Mouse (Mus musculus): Measurements from ENCODE around the gene Slc39a2. TPM values are rescaled to one million over a fixed set of nuclear protein-coding genes. Genes with fewer than 3 reads are reported as not detected.

Slc39a2 gene
- polyA plus RNA-seq, 1 experiment from 2014 or later: 0.25 TPM

GRCm38 (mm10) chr14:51883527-51884030, 9.1 kb upstream of the Slc39a2 start:
- Histone ChIP-seq H3K4me3 (ENCODE audit: low read length) (peak overlapping the region; percentile 73), H3K36me3 (ENCODE audit: control insufficient read depth, insufficient read depth, low read length) (peaks cover 16% of the 10 kb centered on the region), H3K27me3 (ENCODE audit: control insufficient read depth, insufficient read depth, low read depth, low read length) (no peaks in the 10 kb centered on the region), H3K4me2 (ENCODE audit: low read depth, low read length) (peak overlapping the region; percentile 79), H3K4me1 (replicated peaks; ENCODE audit: control insufficient read depth, insufficient read depth, low read length) (peaks cover 12% of the 10 kb centered on the region), H3K27ac (ENCODE audit: low read length) (peak overlapping the region; percentile 67), H3K9ac (ENCODE audit: low read length) (peak overlapping the region; percentile 70; the same call in 1 of the 2 replicates), H3K9me3 (ENCODE audit: control insufficient read depth, low read length) (no peaks in the 10 kb centered on the region)
- ATAC-seq (ENCODE audit: low read depth): peak; percentile 50
- WGBS: 0% methylated on average over 4 of the region's 4 CpGs

- ATAC-seq (ENCODE audit: low read depth): peak; percentile 31
Measured at GRCm38 (mm10) chr14:51884031-51884544, 8.6 kb upstream of the Slc39a2 start.

GRCm38 (mm10) chr14:51884598-51885331, 7.9 kb upstream of the Slc39a2 start, which contains the start of gene Mettl17:
Gene Mettl17 (plus strand): TSS chr14:51884842.
- H3K9ac ChIP-seq (ENCODE audit: low read length): peak within 1 kb of the TSS; percentile 70
- ATAC-seq (ENCODE audit: low read depth): peak; percentile 95
- H3K4me3 ChIP-seq (ENCODE audit: low read length): peak within 1 kb of the TSS; percentile 73
- H3K27ac ChIP-seq (ENCODE audit: low read length): peak within 1 kb of the TSS; percentile 76
- H3K36me3 ChIP-seq (ENCODE audit: control insufficient read depth, insufficient read depth, low read length): peaks cover 25% of the 10 kb centered on the region
- no peaks in the 10 kb centered on the region for H3K9me3 ChIP-seq (ENCODE audit: control insufficient read depth, low read length)
- H3K27me3 ChIP-seq (ENCODE audit: control insufficient read depth, insufficient read depth, low read depth, low read length): no peaks in the 10 kb centered on the region
- peaks cover 12% of the 10 kb centered on the region for H3K4me1 ChIP-seq (replicated peaks; ENCODE audit: control insufficient read depth, insufficient read depth, low read length)
- under 1% methylated on average over 43 of the region's 43 CpGs for WGBS
- H3K4me2 ChIP-seq (ENCODE audit: low read depth, low read length): peak within 1 kb of the TSS; percentile 79

More at GRCm38 (mm10) chr14:51884031-51884544, 8.6 kb upstream of the Slc39a2 start:
- peaks cover 18% of the 10 kb centered on the region for H3K36me3 ChIP-seq (ENCODE audit: control insufficient read depth, insufficient read depth, low read length)
- peak overlapping the region; percentile 79 for H3K4me2 ChIP-seq (ENCODE audit: low read depth, low read length)
- no peaks in the 10 kb centered on the region for H3K9me3 ChIP-seq (ENCODE audit: control insufficient read depth, low read length)
- H3K27ac ChIP-seq (ENCODE audit: low read length): peak overlapping the region; percentile 67
- H3K4me1 ChIP-seq (replicated peaks; ENCODE audit: control insufficient read depth, insufficient read depth, low read length): peaks cover 12% of the 10 kb centered on the region
- H3K27me3 ChIP-seq (ENCODE audit: control insufficient read depth, insufficient read depth, low read depth, low read length): no peaks in the 10 kb centered on the region
- peak overlapping the region; percentile 73 for H3K4me3 ChIP-seq (ENCODE audit: low read length)
- 2% methylated on average over 14 of the region's 14 CpGs for WGBS
- H3K9ac ChIP-seq (ENCODE audit: low read length): peak overlapping the region; percentile 70

- WGBS: 67% methylated on average over 6 of the region's 6 CpGs
- no peak overlapping the region for H3K4me3 ChIP-seq (ENCODE audit: low read length)
Measured at GRCm38 (mm10) chr14:51886051-51886450, 6.6 kb upstream of the Slc39a2 start.

GRCm38 (mm10) chr14:51889833-51890232, 2.9 kb upstream of the Slc39a2 start:
- peaks cover 16% of the 10 kb centered on the region for H3K4me1 ChIP-seq (replicated peaks; ENCODE audit: control insufficient read depth, insufficient read depth, low read length)
- 88% methylated on average over 6 of the region's 6 CpGs for WGBS
- no peak overlapping the region for H3K9ac ChIP-seq (ENCODE audit: low read length)
- H3K27ac ChIP-seq (ENCODE audit: low read length): no peak overlapping the region
- peaks cover 43% of the 10 kb centered on the region for H3K36me3 ChIP-seq (ENCODE audit: control insufficient read depth, insufficient read depth, low read length)
- no peak for ATAC-seq (ENCODE audit: low read depth)
- no peaks in the 10 kb centered on the region for H3K27me3 ChIP-seq (ENCODE audit: control insufficient read depth, insufficient read depth, low read depth, low read length)
- no peak overlapping the region for H3K4me3 ChIP-seq (ENCODE audit: low read length)
- no peaks in the 10 kb centered on the region for H3K9me3 ChIP-seq (ENCODE audit: control insufficient read depth, low read length)
- H3K4me2 ChIP-seq (ENCODE audit: low read depth, low read length): no peak overlapping the region

More at GRCm38 (mm10) chr14:51886051-51886450, 6.6 kb upstream of the Slc39a2 start:
- Histone ChIP-seq H3K27ac (ENCODE audit: low read length) (no peak overlapping the region), H3K36me3 (ENCODE audit: control insufficient read depth, insufficient read depth, low read length) (peaks cover 34% of the 10 kb centered on the region), H3K4me1 (replicated peaks; ENCODE audit: control insufficient read depth, insufficient read depth, low read length) (peaks cover 12% of the 10 kb centered on the region), H3K4me2 (ENCODE audit: low read depth, low read length) (peak overlapping the region; percentile 79; the same call in 1 of the 2 replicates), H3K9ac (ENCODE audit: low read length) (no peak overlapping the region), H3K9me3 (ENCODE audit: control insufficient read depth, low read length) (no peaks in the 10 kb centered on the region), H3K27me3 (ENCODE audit: control insufficient read depth, insufficient read depth, low read depth, low read length) (no peaks in the 10 kb centered on the region)
- no peak for ATAC-seq (ENCODE audit: low read depth)

GRCm38 (mm10) chr14:51893094-51893794, 555 bp downstream of the Slc39a2 start:
- no peak overlapping the region for H3K9ac ChIP-seq (ENCODE audit: low read length)
- H3K9me3 ChIP-seq (ENCODE audit: control insufficient read depth, low read length): no peaks in the 10 kb centered on the region
- peaks cover 5% of the 10 kb centered on the region; the same call in 1 of the 2 replicates for H3K4me1 ChIP-seq (replicated peaks; ENCODE audit: control insufficient read depth, insufficient read depth, low read length)
- ATAC-seq (ENCODE audit: low read depth): peak; percentile 93
- H3K27me3 ChIP-seq (ENCODE audit: control insufficient read depth, insufficient read depth, low read depth, low read length): no peaks in the 10 kb centered on the region
- peaks cover 28% of the 10 kb centered on the region for H3K36me3 ChIP-seq (ENCODE audit: control insufficient read depth, insufficient read depth, low read length)
- no peak overlapping the region for H3K4me3 ChIP-seq (ENCODE audit: low read length)
- WGBS: 24% methylated on average over 10 of the region's 10 CpGs
- H3K27ac ChIP-seq (ENCODE audit: low read length): peak overlapping the region; percentile 23; the same call in 1 of the 2 replicates
- no peak overlapping the region for H3K4me2 ChIP-seq (ENCODE audit: low read depth, low read length)

- Histone ChIP-seq H3K4me1 (replicated peaks; ENCODE audit: control insufficient read depth, insufficient read depth, low read length) (peaks cover 5% of the 10 kb centered on the region; the same call in 1 of the 2 replicates), H3K9ac (ENCODE audit: low read length) (no peak overlapping the region), H3K9me3 (ENCODE audit: control insufficient read depth, low read length) (no peaks in the 10 kb centered on the region), H3K4me2 (ENCODE audit: low read depth, low read length) (no peak overlapping the region), H3K27me3 (ENCODE audit: control insufficient read depth, insufficient read depth, low read depth, low read length) (no peaks in the 10 kb centered on the region), H3K4me3 (ENCODE audit: low read length) (no peak overlapping the region), H3K36me3 (ENCODE audit: control insufficient read depth, insufficient read depth, low read length) (peaks cover 25% of the 10 kb centered on the region), H3K27ac (ENCODE audit: low read length) (peak overlapping the region; percentile 15; the same call in 1 of the 2 replicates)
- 41% methylated on average over 3 of the region's 3 CpGs for WGBS
- ATAC-seq (ENCODE audit: low read depth): no peak; the same call in 1 of the 2 replicates
Measured at GRCm38 (mm10) chr14:51893809-51894208, 1.1 kb downstream of the Slc39a2 start.

GRCm38 (mm10) chr14:51895071-51895470, 2.4 kb downstream of the Slc39a2 start:
- Histone ChIP-seq H3K4me3 (ENCODE audit: low read length) (no peak overlapping the region), H3K27ac (ENCODE audit: low read length) (no peak overlapping the region), H3K4me1 (replicated peaks; ENCODE audit: control insufficient read depth, insufficient read depth, low read length) (peaks cover 5% of the 10 kb centered on the region; the same call in 1 of the 2 replicates), H3K36me3 (ENCODE audit: control insufficient read depth, insufficient read depth, low read length) (peaks cover 15% of the 10 kb centered on the region), H3K9ac (ENCODE audit: low read length) (no peak overlapping the region), H3K27me3 (ENCODE audit: control insufficient read depth, insufficient read depth, low read depth, low read length) (no peaks in the 10 kb centered on the region), H3K9me3 (ENCODE audit: control insufficient read depth, low read length) (no peaks in the 10 kb centered on the region), H3K4me2 (ENCODE audit: low read depth, low read length) (no peak overlapping the region)
- ATAC-seq (ENCODE audit: low read depth): no peak
- WGBS: 77% methylated on average over 14 of the region's 14 CpGs

GRCm38 (mm10) chr14:51896019-51896418, 3.3 kb downstream of the Slc39a2 start:
- no peak overlapping the region for H3K9ac ChIP-seq (ENCODE audit: low read length)
- H3K4me3 ChIP-seq (ENCODE audit: low read length): no peak overlapping the region
- H3K27ac ChIP-seq (ENCODE audit: low read length): no peak overlapping the region
- H3K9me3 ChIP-seq (ENCODE audit: control insufficient read depth, low read length): no peaks in the 10 kb centered on the region
- peaks cover 9% of the 10 kb centered on the region for H3K36me3 ChIP-seq (ENCODE audit: control insufficient read depth, insufficient read depth, low read length)
- no peak for ATAC-seq (ENCODE audit: low read depth)
- H3K4me1 ChIP-seq (replicated peaks; ENCODE audit: control insufficient read depth, insufficient read depth, low read length): peaks cover 5% of the 10 kb centered on the region; the same call in 1 of the 2 replicates
- no peaks in the 10 kb centered on the region for H3K27me3 ChIP-seq (ENCODE audit: control insufficient read depth, insufficient read depth, low read depth, low read length)
- WGBS: 76% methylated on average over 6 of the region's 6 CpGs
- no peak overlapping the region for H3K4me2 ChIP-seq (ENCODE audit: low read depth, low read length)

Data from lung, embryonic 16.5 days (tissue).